Mouse (Mus musculus): Measurements from ENCODE around the gene Cdh23.

The Cdh23 gene

GRCm38 (mm10) chr10:60626086-60626485, 70.2 kb downstream of the Cdh23 start:
- DNase-seq = no peak

DNA sequence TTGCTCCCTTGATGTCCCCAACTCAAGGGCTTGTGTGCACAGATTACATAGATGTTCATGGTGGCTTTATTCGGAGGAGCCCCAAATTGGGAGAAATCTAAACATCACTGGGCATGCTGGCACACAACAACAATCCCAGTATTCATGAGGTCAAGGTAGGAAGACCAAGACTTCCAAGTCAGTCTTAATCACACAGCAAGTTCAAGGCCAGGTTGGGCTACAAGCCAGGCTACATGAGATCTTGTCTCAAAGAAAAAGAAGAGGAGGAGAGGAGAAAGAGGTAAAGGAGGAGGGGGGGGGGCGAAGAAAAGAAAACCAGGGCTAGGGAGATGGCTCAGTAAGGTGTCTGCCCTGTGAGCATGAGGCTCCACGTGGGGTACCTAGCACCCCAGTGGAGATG, 70.8 kb downstream of the Cdh23 start:
- no peak for DNase-seq

- no peak for DNase-seq
Observed at GRCm38 (mm10) chr10:60624945-60625344, 71.3 kb downstream of the Cdh23 start.

GRCm38 (mm10) chr10:60624217-60624708, 72.0 kb downstream of the Cdh23 start:
- DNase-seq = no peak

- DNase-seq = no peak
Observed at GRCm38 (mm10) chr10:60622836-60623235, 73.5 kb downstream of the Cdh23 start.

DNA sequence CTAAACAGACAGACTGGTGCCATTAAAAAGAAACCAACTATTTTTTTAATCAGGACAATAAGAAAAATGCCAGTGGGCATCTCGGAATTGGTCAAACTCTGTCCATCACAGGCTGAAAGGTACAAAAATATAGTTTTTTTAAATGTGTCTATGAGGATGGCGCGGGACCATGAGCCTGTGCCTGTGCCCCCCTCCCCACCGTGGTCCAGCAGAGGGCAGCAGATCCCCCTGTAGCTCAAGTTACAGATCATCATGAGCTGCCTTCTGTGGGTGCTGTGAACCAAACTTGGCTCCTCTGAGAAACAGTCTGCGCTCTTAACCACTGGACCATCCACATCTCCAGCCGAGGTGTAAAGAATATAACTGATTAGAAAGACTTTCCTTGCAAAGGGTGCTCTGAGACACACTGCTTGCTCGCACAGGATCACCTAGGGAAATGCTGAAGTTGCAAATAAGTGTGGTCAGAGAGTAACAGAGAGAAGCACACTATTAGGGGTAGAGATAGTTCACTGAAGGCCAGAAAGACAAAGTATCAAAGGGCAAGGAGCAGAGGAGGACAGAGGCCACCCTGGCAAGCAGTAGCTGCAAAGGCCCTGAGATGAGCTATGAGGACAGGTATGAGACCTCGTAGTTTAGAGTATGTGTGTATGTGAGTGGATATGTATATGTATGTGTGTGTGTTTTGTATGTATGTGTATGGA, 74.7 kb downstream of the Cdh23 start:
- no peak for DNase-seq

- no peak for DNase-seq
Observed at GRCm38 (mm10) chr10:60615898-60616297, 80.4 kb downstream of the Cdh23 start.

GRCm38 (mm10) chr10:60612893-60613292, 83.4 kb downstream of the Cdh23 start:
- no peak for DNase-seq

GRCm38 (mm10) chr10:60607166-60607565, 89.1 kb downstream of the Cdh23 start:
- no peak for DNase-seq

DNA sequence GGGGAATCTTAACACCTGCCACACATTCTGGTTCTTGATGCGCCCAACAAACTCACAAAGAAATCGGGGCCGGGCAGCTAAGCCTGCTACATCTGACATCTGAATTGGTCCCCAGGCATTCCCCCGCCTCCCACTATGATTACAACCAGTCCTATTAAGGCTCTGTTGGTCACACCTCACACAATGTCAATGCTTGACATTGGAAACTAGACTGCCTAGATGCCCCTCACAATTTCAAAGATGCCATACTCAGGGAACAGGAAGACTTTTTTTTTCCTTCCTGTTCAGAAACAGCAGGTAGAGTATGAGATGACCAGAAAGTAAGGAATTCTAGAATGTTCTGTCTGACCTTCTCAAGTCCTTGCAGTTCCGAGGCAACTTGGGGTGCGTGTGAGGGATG, 89.6 kb downstream of the Cdh23 start:
- DNase-seq = no peak

GRCm38 (mm10) chr10:60602235-60602634, 94.1 kb downstream of the Cdh23 start:
- DNase-seq = no peak

DNA sequence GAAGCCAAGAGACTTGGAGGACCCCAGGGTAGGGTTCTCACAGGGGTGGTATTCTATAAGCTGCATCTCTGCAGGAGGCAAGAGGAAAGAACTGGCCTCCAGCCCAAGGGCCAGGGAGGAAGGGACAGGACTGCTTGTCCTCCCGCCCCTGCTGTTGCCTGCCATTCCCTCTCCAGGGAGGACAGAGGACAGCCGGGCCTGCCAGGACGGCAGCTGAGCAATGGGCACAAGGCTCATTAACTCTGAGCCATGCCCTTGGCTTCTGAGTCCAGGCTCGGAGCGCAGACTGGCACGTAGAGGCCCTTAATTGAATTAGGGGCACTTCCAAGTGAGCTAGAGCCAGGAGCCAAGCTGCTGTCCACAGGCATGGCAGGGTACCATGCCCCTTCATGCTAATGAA, 101.1 kb downstream of the Cdh23 start:
- DNase-seq = no peak

GRCm38 (mm10) chr10:60592881-60593575, 103.3 kb downstream of the Cdh23 start:
- no peak for DNase-seq

DNA sequence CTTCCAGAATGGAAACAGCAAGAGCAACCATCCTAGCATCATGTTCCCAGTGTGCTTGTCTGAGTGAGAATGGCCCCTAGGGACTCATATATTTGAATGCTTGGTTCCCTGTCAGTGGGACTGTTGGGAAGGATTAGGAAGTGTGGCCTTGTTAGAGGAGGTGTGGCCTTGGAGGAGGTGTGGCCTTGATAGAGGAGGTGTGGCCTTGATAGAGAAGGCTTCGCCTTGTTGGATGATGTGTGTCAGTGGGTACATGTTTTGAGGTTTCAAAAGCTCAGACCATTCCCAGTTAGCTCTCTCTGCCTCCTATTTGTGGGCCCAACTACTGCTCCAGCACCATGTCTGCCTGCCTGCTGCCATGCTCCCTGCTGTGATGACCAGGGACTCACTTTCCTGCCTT, 105.0 kb downstream of the Cdh23 start:
- DNase-seq = no peak

- no peak for DNase-seq
Observed at GRCm38 (mm10) chr10:60590241-60590640, 106.0 kb downstream of the Cdh23 start.

DNA sequence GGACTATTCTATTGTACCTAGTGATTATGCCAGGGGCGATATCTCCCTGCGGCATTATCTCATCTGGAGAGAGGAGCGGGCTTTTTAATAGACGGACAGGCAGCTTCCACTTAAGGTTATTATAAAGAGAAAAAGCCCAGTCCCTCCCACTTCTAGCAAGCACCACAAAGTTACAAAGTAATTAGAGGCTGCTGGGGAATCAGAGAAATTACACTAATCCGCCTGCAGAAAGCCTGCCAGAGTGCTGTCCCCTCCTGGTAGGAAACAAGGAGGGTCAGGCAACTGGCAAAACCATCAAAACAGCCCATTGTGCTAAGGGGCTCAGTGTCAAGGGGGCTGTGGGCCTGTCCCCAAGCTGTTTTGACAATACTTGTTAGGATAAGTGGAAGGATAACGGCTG, 110.6 kb downstream of the Cdh23 start:
- no peak for DNase-seq

DNA sequence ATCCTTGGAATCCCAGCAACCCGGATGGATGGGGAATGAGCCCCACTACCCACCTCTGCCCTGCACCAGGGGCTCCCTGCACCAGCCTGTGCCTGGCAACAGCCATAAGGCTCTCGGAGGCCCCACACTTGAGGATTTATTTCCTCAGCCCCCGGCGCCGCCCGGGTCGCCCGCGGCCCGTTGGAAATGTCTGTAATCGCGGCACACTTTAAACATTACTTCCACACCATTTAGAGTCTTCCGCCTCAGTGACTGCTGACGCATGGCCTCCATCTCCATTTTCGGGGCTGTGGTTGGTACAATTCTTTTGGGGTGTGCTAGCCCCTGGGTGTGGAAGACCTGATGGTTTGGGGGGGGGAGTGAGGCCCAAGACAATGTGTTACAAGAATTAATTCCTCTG, 113.3 kb downstream of the Cdh23 start:
- DNase-seq = no peak

GRCm38 (mm10) chr10:60580666-60581065, 115.6 kb downstream of the Cdh23 start:
- no peak for DNase-seq

DNA sequence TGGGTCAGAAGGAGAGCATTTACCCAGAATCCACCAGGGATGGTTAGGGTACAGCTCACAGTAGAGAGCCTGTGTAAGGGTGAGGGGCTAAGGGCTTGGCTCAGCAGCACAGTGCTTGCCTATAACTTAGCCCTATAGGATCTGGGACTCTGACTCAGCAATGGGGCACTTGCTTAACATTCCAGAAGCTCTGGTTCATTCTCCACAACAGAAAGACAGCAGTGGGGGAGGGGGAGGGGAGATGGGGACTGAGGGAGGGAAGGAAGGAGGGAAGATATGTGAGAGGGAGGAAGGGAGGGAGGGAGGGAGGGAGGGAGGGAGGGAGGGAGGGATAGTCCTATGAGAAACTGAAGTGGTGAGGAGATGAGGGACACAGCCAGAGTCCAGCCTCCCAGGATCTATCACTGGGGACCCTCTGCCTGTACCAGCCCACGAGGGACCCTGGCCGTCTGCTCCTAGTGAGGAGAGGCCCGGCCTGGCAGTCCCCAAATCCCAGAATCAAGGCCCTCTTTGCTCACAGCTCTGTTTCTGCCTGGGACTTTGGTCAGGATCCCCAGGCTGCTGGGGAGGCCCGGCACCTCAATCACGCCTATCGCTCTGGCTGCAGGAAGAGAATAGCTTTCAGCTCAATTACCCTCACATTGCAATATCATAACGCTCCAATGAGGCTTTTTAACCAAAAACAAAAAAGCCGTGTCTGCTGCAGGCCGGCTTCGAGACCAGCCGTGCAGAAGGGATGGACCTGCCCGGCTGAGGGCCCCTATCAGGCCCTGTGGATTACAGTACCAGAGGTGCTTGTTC, 117.4 kb downstream of the Cdh23 start:
- DNase-seq = no peak

DNA sequence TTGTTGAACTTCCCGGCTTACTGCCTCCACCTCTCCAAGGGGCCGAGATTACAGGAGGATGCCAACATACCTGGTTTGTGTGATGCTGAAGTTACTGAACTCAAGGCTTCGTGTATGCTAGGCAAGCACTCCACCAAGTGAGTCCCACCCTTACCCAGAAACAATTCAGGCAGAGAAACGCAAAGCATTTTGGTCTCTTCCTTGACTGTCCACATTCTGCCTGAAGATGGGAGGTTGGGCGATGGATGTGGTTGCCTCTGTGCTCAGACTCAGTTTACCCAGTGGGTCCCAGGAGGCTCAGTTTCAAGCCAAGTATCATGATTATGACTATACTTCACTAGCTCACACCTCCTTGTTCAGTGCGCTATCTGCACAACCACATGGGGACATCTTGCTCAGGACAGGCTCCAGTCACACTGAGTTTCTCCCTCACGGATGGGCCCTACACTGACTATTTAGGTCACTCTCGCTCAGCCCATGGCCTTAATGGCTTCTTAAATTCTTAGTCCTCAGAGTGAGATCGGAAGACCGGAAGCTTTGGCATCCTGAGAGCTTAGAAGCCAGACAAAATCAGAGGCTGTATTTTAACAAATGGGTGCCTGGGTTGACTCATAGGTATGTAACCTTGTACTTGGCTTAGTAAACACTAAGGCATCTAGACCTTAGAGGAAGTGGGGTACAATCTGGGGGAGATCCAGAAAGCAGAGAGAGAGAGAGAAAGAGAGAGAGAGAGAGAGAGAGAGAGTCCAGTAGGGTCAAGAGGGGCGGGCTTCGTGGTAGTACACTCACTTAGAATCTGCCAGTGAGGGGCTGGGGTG, 118.2 kb downstream of the Cdh23 start:
- no peak for DNase-seq

DNA sequence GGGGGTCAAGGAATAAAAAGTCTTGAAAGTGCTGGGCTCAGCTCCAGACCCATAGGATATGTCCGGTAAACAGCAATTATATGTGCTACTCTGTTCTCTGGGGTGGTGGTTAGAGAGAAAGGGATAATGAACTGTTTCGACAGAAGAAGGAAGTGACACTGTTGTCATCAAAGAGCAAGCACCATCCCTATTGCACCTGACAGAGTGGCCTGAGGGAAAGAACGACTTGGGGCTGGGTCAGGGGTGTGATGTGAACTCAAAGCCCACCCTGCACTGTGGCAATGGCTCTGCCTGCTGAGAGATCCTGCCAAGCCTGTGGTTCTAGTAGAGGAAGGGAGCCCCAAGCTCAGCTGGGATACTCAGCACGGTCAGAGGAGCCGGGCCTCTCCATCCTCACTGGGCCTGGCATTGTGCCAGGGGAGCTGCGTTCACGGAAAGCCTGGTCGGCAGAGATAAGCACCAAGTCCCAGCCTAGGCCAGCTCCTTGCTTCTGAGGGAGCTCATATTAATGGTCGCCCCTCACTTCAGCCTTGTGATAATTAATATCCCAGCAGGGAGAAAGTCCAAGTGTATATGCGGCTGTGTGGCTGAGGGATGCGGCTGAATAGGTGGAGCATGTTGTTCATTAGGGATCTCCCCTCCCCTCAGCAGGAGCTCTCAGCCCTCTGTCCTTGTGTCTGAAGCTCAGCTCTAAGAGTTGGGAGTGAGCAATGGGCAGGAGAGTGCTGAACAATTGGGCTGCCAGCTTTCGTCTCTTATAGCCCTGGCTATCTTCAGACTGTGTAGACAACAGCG, 119.0 kb downstream of the Cdh23 start:
- DNase-seq = no peak

DNA sequence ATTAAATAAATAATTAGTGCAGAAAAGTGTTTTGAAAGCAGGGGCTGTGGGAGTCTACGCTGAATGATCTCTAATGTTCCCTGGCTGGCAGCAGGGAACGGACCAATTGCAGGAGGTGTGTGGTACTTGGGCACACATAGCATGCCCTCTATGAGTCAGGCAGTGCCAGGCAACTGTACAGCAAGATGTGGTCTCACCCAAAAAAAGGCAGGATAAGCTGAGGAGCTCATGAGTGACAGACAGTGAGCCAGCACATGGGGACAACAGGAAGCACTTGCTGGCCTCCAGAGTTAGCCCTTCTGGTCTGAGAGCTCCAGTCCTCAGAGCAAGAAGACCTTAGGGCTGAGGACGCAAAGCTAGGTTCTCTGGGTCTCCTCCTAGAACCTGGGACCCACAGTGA, 121.4 kb downstream of the Cdh23 start:
- DNase-seq = no peak
